Mouse (Mus musculus) G1E (cell line): ENCODE data around the gene Khsrp. TPM values are rescaled to one million over a fixed set of nuclear protein-coding genes. Genes with fewer than 3 reads are reported as not detected.

Experiments used
- ATAC-seq: 2 replicates; pipeline ENCODE4 v1.8.0; 2016; ENCODE audit warnings: mild to moderate bottlenecking; ENCODE audit not compliant: insufficient number of reproducible peaks, poor library complexity, low FRiP score, severe bottlenecking; ENCODE audit errors: extremely low read depth
- DNase-seq: peaks from one replicate; pipeline ENCODE4 v3.0.0; 2012; ENCODE audit warnings: low spot score
- H3K27me3 ChIP-seq: 2 replicates; pipeline ENCODE4 v1.6.1; 2012; ENCODE audit warnings: mild to moderate bottlenecking, low read length, inconsistent platforms; ENCODE audit not compliant: insufficient read depth
- H3K36me3 ChIP-seq: replicated peaks from 2 replicates; pipeline ENCODE3; 2012; ENCODE audit warnings: mild to moderate bottlenecking, inconsistent platforms
- H3K4me1 ChIP-seq: 2 replicates; pipeline ENCODE4 v1.6.1; 2012; ENCODE audit warnings: low read depth, low read length, inconsistent platforms, mixed read lengths; ENCODE audit not compliant: insufficient read depth
- H3K4me3 ChIP-seq: 2 replicates; pipeline ENCODE4 v1.5.1; 2012; ENCODE audit warnings: low read depth, mild to moderate bottlenecking, inconsistent platforms, low read length, moderate library complexity, mixed read lengths
- H3K9me3 ChIP-seq: replicated peaks from 2 replicates; pipeline ENCODE4 v1.6.1; 2012; ENCODE audit warnings: inconsistent platforms
- CTCF ChIP-seq: IDR thresholded peaks from 2 replicates; pipeline ENCODE4 v1.5.1; 2012; ENCODE audit warnings: low read depth, low read length, inconsistent platforms, mixed read lengths
- GATA1 ChIP-seq: IDR thresholded peaks from 2 replicates; pipeline ENCODE4 v1.6.1; 2012; ENCODE audit warnings: borderline replicate concordance, low read length, inconsistent platforms, mixed read lengths
- GATA2 ChIP-seq: IDR thresholded peaks from 2 replicates; pipeline ENCODE4 v1.6.1; 2012; ENCODE audit warnings: low read depth, low read length, inconsistent platforms, borderline replicate concordance
- POLR2AphosphoS5 ChIP-seq: IDR thresholded peaks from 2 replicates; pipeline ENCODE4 v1.6.1; 2012; ENCODE audit warnings: low read depth, low read length, inconsistent platforms; ENCODE audit not compliant: insufficient replicate concordance
- TAL1 ChIP-seq: conservative IDR thresholded peaks from 2 replicates; pipeline ENCODE4 v1.6.1; 2012; ENCODE audit warnings: low read depth, low read length, inconsistent platforms, mixed read lengths
- polyA plus RNA-seq: library from polyadenylated mRNA; stranded (reverse); fragments of >175 nt; gene quantifications from 2 replicates; pipeline ENCODE4 v1.2.3, GENCODE M21; 2012
- total RNA-seq, 2 experiments: library from RNA; stranded (forward) in 1 of 2; stranded (reverse) in 1 of 2; fragments of 200-1000 nt in 1 of 2; fragments of >200 nt in 1 of 2; fragmentation: Nextera tagmentation in 1 of 2; gene quantifications; 2 replicates each; pipeline ENCODE4 v1.2.3; 2014 to 2017

Khsrp gene
- total and polyA plus RNA-seq, 3 experiments = 63.6 to 302 (median 282) TPM

DNA sequence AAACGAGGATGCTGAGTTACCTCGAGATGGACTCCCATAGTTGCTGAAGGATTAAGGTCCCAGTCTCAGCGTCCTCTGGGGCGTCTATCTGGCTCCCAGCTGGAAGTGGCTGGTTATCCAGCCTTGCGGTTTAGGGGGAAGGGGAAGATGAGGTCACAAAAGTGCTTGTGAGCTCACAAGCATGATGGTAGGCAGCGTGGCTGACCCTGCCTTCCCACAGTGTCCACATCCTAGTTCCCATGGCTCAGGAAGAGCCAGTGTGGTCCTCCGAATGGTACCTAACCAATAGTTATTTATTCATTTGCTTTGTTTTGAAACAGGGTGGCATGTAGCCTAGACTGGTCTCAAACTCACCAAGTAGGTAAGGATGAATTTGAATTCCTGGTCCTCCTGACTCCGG lies 10.2 kb upstream of the Khsrp start, which contains the start of gene Slc25a41:
TSS of gene Slc25a41 (minus strand) at position 101 of the 400 bp plus-strand sequence.
- peaks cover 12% of the 10 kb centered on the region for H3K4me1 ChIP-seq

GRCm38 (mm10) chr17:57038978-57039377 lies 7.7 kb upstream of the Khsrp start:
- TF ChIP-seq TAL1 (no peak), POLR2AphosphoS5 (no peak), GATA1 (no peak), GATA2 (no peak), CTCF (no peak)
- Histone ChIP-seq H3K9me3 (0 out of 2 replicates have a peak, but pooled peaks cover 2% of the 10 kb centered on the region), H3K27me3 (peaks cover 54% of the 10 kb centered on the region), H3K4me3 (no peak overlapping the region), H3K36me3 (no peaks in the 10 kb centered on the region), H3K4me1 (peaks cover 12% of the 10 kb centered on the region)
- DNase-seq (no peak), ATAC-seq (no peak)

More for the DNA sequence above, 10.2 kb upstream of the Khsrp start, which contains the start of gene Slc25a41:
- ATAC-seq (no peak), DNase-seq (no peak)
- no peak for TF ChIP-seq POLR2AphosphoS5
- no peak for TF ChIP-seq GATA1
- TF ChIP-seq GATA2 = no peak
- no peak for TF ChIP-seq TAL1
- TF ChIP-seq CTCF = no peak
- Histone ChIP-seq H3K36me3 (no peaks in the 10 kb centered on the region), H3K9me3 (0 out of 2 replicates have a peak, but pooled peaks cover 2% of the 10 kb centered on the region), H3K27me3 (peaks cover 62% of the 10 kb centered on the region), H3K4me3 (no peak within 1 kb of the TSS)

DNA sequence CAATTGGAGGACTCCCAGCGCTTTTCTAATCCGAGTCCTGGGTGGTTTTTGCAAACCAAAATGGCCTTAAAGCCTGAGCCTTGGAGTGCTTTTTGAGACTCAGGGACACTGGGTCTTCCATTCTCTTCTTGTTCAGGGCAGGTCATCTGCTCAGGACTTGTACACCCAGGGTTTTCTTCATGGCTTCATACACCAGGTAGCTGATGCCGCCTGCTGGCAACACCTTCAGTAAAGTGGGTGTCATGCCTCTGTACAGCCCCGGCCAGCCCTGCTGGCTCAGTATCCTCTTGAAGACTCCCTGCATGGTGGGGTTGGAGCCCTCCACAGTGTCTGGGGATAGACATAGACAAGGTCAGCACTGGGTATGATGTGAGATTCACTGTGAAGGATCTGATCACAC lies 1.5 kb upstream of the Khsrp start:
- H3K36me3 ChIP-seq = peaks cover 22% of the 10 kb centered on the region

DNA sequence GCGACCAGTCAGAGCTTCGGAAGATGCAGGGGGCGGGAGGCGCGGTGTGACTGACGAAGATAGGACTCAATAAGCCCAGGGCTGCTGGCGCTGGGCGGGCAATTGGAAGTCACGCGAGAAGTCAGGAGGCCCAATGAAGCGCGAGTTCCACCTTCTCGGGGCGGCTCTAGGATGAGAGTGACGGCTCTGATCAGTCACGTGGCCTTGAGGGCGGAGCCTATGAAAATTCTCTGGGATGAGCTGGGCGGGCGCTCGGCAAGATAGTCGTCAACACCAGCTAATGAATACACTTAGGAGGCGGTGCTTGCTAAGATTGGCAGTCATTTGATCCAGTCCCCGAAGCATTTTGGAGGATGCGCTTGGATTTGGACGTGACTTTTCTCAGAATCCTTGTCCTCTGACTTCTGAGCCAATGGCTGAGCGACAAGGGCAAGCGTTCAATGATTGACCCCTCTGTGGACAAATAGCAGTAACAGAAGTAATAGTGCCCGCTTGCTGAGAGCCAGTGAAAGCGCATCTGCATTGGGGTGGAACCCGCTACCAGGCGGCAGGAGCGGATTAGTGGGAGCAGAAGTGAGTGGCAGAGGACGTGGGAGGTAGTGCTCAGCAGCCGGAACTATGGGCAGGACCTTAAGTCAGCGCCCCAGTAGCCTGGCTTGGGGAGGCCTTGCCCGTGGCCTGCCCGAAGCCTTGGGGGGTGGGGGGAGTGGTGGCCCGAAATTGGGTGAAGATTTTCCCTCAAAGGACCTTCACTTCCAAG lies 519 bp upstream of the Khsrp start:
- peak overlapping the region; percentile 87 for H3K4me3 ChIP-seq
- peaks cover 6% of the 10 kb centered on the region for H3K27me3 ChIP-seq
- ATAC-seq = peak; percentile 82
- DNase-seq = peak; percentile 97
- H3K4me1 ChIP-seq = peaks cover 46% of the 10 kb centered on the region
- peaks cover 33% of the 10 kb centered on the region for H3K36me3 ChIP-seq
- TF ChIP-seq TAL1 (no peak), GATA1 (no peak), CTCF (no peak), POLR2AphosphoS5 (no peak), GATA2 (no peak)
- H3K9me3 ChIP-seq = no peaks in the 10 kb centered on the region

More for the DNA sequence above, 1.5 kb upstream of the Khsrp start:
- H3K9me3 ChIP-seq = no peaks in the 10 kb centered on the region
- no peak for DNase-seq
- TF ChIP-seq CTCF (no peak), GATA2 (no peak), POLR2AphosphoS5 (no peak), TAL1 (no peak), GATA1 (no peak)
- peak overlapping the region; percentile 5; the same call in 1 of the 2 replicates for H3K4me3 ChIP-seq
- no peak for ATAC-seq
- peaks cover 8% of the 10 kb centered on the region for H3K27me3 ChIP-seq
- peaks cover 37% of the 10 kb centered on the region for H3K4me1 ChIP-seq

GRCm38 (mm10) chr17:57029691-57030090 lies 1.6 kb downstream of the Khsrp start:
- Histone ChIP-seq H3K4me1 (peaks cover 64% of the 10 kb centered on the region), H3K36me3 (peaks cover 54% of the 10 kb centered on the region), H3K9me3 (no peaks in the 10 kb centered on the region), H3K27me3 (peaks cover 1% of the 10 kb centered on the region; the same call in 1 of the 2 replicates), H3K4me3 (peak overlapping the region; percentile 87)
- TF ChIP-seq POLR2AphosphoS5 (no peak), GATA2 (no peak), TAL1 (no peak), GATA1 (no peak), CTCF (no peak)
- DNase-seq (no peak), ATAC-seq (no peak)

GRCm38 (mm10) chr17:57027471-57027870 lies 3.9 kb downstream of the Khsrp start:
- DNase-seq (no peak), ATAC-seq (no peak)
- Histone ChIP-seq H3K9me3 (no peaks in the 10 kb centered on the region), H3K27me3 (no peaks in the 10 kb centered on the region), H3K4me1 (peaks cover 78% of the 10 kb centered on the region), H3K36me3 (peaks cover 76% of the 10 kb centered on the region), H3K4me3 (no peak overlapping the region; the same call in 1 of the 2 replicates)
- no peak for TF ChIP-seq GATA2
- no peak for TF ChIP-seq GATA1
- no peak for TF ChIP-seq TAL1
- no peak for TF ChIP-seq POLR2AphosphoS5
- no peak for TF ChIP-seq CTCF
